Mouse (Mus musculus) heart, postnatal 0 days (tissue): ENCODE measurements around the gene Tmem135. TPM values are rescaled to one million over a fixed set of nuclear protein-coding genes. Genes with fewer than 3 reads are reported as not detected.

Source experiments
- ATAC-seq: fragments of 200-750 bp; cut with Nextera tagmentation; 2 replicates; pipeline ENCODE4 v1.8.0; 2017; ENCODE audit warnings: low read depth, moderate number of reproducible peaks, moderate library complexity; ENCODE audit not compliant: insufficient read depth
- DNase-seq: peaks from one replicate; pipeline ENCODE4 v3.0.0-alpha.2; 2016; ENCODE audit warnings: low spot score
- H3K27ac ChIP-seq: fragments of 300-500 bp; sonication (generic); 2 replicates; pipeline ENCODE4 v1.5.1; 2014; ENCODE audit warnings: low read depth, mild to moderate bottlenecking
- H3K27me3 ChIP-seq: fragments of 300-500 bp; sonication (generic); 2 replicates; pipeline ENCODE4 v1.6.1; 2014; ENCODE audit warnings: low read length, mixed read lengths; ENCODE audit not compliant: control insufficient read depth, insufficient read depth
- H3K36me3 ChIP-seq: fragments of 300-500 bp; sonication (generic); replicated peaks from 2 replicates; pipeline ENCODE4 v1.6.1; 2014; ENCODE audit warnings: low read length, mixed read lengths; ENCODE audit not compliant: control insufficient read depth, insufficient read depth
- H3K4me1 ChIP-seq: fragments of 300-500 bp; sonication (generic); 2 replicates; pipeline ENCODE4 v1.6.1; 2014; ENCODE audit warnings: antibody characterized with exemption; ENCODE audit not compliant: control insufficient read depth, insufficient read depth
- H3K4me2 ChIP-seq: fragments of 300-500 bp; sonication (generic); 2 replicates; pipeline ENCODE4 v1.6.1; 2014; ENCODE audit warnings: low read depth, mild to moderate bottlenecking, low read length, moderate library complexity
- H3K4me3 ChIP-seq: fragments of 300-500 bp; sonication (generic); 2 replicates; pipeline ENCODE4 v1.5.1; 2014; ENCODE audit warnings: low read depth, low read length
- H3K9ac ChIP-seq: fragments of 300-500 bp; sonication (generic); replicated peaks from 2 replicates; pipeline ENCODE4 v1.6.1; 2014; ENCODE audit warnings: low read depth, low read length, mixed read lengths
- H3K9me3 ChIP-seq: fragments of 300-500 bp; sonication (generic); replicated peaks from 2 replicates; pipeline ENCODE4 v1.6.1; 2016; ENCODE audit warnings: low read length; ENCODE audit not compliant: control insufficient read depth
- CTCF ChIP-seq: IDR thresholded peaks from 2 replicates; pipeline ENCODE4 v1.5.1; 2016; ENCODE audit warnings: antibody characterized with exemption, control low read depth, low read depth
- EP300 ChIP-seq: IDR thresholded peaks from 2 replicates; pipeline ENCODE4 v1.6.1; 2016; ENCODE audit warnings: antibody characterized with exemption, low read depth
- WGBS: fragments of 180-500 bp; shearing (Covaris S2); extraction: QIAGEN DNeasy Blood & Tissue Kit; methylation state at CpG from one replicate; pipeline ENCODE4 v1.1.7; 2014; 5-methylcytosine and 5-hydroxymethylcytosine counted together
- polyA plus RNA-seq: library from polyadenylated mRNA; unstranded; fragments of >200 nt; fragmentation: Nextera tagmentation; extraction: Ambion mirVana; gene quantifications from 2 replicates; pipeline ENCODE4 v1.2.1, GENCODE M21; 2015
- total RNA-seq: library from RNA; depleted of rRNA; stranded (reverse); fragments of >200 nt; gene quantifications from 2 replicates; pipeline ENCODE4 v1.2.3, GENCODE M21; 2014; ENCODE audit warnings: low replicate concordance

Gene Tmem135
- total and polyA plus RNA-seq, 2 experiments from 2014 or later = 31.6 to 70.6 TPM

DNA sequence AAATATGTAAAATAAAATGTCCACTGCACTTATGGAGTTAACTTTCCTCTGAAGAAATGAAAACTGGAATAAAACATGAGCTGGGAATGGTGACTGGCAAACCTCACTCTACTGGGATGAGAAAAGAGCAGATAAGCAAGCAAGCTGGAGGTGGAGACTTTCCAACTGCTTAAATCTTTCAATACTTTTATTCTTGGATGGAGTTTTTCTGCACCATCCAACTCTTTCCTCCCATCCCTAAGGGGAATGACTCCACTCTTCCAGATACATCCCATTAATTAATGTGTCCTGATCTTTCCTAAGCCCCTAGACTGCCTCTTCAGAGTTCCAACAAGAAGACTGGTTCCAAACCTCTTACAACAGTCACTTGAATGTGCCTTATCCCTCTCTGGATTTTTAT, 143.1 kb downstream of the Tmem135 start:
- H3K27me3 ChIP-seq = no peaks in the 10 kb centered on the region
- no peaks in the 10 kb centered on the region for H3K9me3 ChIP-seq
- H3K4me2 ChIP-seq = no peak overlapping the region
- no peak overlapping the region for H3K9ac ChIP-seq
- H3K27ac ChIP-seq = no peak overlapping the region
- no peaks in the 10 kb centered on the region for H3K36me3 ChIP-seq
- no peaks in the 10 kb centered on the region for H3K4me1 ChIP-seq
- no peak for DNase-seq
- no peak overlapping the region for H3K4me3 ChIP-seq
- no peak for ATAC-seq
- TF ChIP-seq EP300 (no peak), CTCF (no peak)

DNA sequence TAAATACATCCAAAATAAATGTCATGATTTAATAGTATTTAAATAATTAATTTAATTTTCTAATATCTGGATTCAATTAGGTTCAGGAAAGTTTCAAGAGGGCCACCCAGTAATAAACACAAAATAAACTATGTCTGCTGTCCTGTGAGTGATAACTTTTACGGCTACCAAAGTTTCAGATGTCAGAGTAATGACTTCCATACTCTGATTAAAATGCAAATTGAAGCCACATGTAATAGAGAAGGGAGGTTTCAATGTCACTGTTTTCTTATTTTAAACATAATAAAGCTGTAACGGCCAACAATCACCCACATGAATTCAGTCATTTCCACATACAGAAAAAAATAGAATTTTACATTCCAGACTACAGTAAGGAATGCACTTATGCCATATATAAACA, 145.2 kb downstream of the Tmem135 start:
- Histone ChIP-seq H3K27me3 (no peaks in the 10 kb centered on the region), H3K36me3 (no peaks in the 10 kb centered on the region), H3K9me3 (no peaks in the 10 kb centered on the region), H3K9ac (no peak overlapping the region), H3K27ac (no peak overlapping the region), H3K4me1 (no peaks in the 10 kb centered on the region), H3K4me2 (no peak overlapping the region), H3K4me3 (no peak overlapping the region)
- ATAC-seq = no peak
- no peak for TF ChIP-seq EP300
- no peak for TF ChIP-seq CTCF
- no peak for DNase-seq
- WGBS = 70% methylated on average over 2 of the region's 2 CpGs

- Histone ChIP-seq H3K4me3 (no peak overlapping the region), H3K4me2 (no peak overlapping the region), H3K9ac (no peak overlapping the region), H3K27ac (no peak overlapping the region), H3K4me1 (no peaks in the 10 kb centered on the region), H3K36me3 (no peaks in the 10 kb centered on the region), H3K9me3 (no peaks in the 10 kb centered on the region), H3K27me3 (no peaks in the 10 kb centered on the region)
- WGBS = 72% methylated on average over 4 of the region's 4 CpGs
- no peak for DNase-seq
- TF ChIP-seq EP300 (no peak), CTCF (no peak)
- no peak for ATAC-seq
Observed at GRCm38 (mm10) chr7:89257871-89258502, 146.0 kb downstream of the Tmem135 start.

- DNase-seq (no peak), ATAC-seq (no peak)
- peaks cover 10% of the 10 kb centered on the region for H3K4me1 ChIP-seq
- H3K9me3 ChIP-seq = no peaks in the 10 kb centered on the region
- no peak overlapping the region for H3K4me2 ChIP-seq
- no peaks in the 10 kb centered on the region for H3K36me3 ChIP-seq
- 51% methylated on average over 3 of the region's 3 CpGs for WGBS
- H3K4me3 ChIP-seq = no peak overlapping the region
- no peak overlapping the region for H3K27ac ChIP-seq
- H3K9ac ChIP-seq = no peak overlapping the region
- no peaks in the 10 kb centered on the region for H3K27me3 ChIP-seq
- TF ChIP-seq CTCF = no peak
- no peak for TF ChIP-seq EP300
Observed at GRCm38 (mm10) chr7:89253772-89254171, 150.2 kb downstream of the Tmem135 start.

DNA sequence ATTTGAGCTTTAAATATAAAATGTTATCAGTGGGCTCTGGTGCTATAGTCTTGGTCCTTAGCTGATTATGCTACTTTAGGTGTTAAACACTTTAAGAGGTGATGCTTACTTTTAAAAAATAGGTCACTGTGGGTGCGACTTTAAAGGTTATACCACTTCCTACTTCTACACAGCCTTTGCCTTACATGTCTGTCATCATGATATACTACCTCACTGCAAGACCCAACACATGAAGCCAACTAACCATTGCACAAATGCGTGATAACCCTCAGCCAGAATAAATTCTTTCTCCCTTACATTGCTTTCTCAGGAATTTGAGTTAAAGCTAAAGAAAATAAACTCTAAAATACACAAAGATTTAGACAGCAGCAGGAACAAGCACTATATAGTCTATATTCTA, 150.7 kb downstream of the Tmem135 start:
- Histone ChIP-seq H3K4me2 (no peak overlapping the region), H3K9ac (no peak overlapping the region), H3K4me1 (peaks cover 10% of the 10 kb centered on the region), H3K27ac (no peak overlapping the region), H3K36me3 (no peaks in the 10 kb centered on the region), H3K9me3 (no peaks in the 10 kb centered on the region), H3K4me3 (no peak overlapping the region), H3K27me3 (no peaks in the 10 kb centered on the region)
- no peak for TF ChIP-seq EP300
- TF ChIP-seq CTCF = no peak
- 71% methylated on average over 2 of the region's 2 CpGs for WGBS
- no peak for ATAC-seq
- DNase-seq = no peak

DNA sequence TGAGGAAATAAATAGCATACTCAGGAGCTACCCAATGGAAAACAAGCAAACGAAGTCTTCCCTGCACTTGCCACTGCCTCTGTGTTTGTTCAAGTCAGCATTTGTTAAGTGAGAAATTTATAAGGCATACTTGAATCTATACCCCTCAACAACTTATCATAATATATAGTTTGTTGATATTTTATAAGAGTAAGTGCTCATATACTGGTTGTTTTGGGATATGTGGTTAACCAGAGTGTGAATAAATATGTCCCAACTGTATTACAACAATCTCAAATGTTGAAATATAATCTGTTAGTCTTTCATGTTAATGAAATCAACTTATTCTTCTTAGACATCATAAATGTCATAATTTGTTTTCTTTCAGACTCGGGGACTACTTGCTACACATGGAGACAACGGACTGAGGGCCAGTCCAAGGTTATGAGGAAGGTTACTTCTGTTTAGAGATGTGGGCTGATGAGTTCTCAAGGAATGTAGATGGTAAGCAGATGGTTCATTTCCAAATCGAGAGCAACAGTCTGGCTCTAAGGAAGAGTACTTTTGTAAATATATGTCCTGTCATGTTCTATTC, 152.1 kb downstream of the Tmem135 start:
- Histone ChIP-seq H3K36me3 (no peaks in the 10 kb centered on the region), H3K9me3 (no peaks in the 10 kb centered on the region), H3K4me2 (no peak overlapping the region), H3K4me3 (no peak overlapping the region), H3K27ac (no peak overlapping the region), H3K9ac (no peak overlapping the region), H3K4me1 (peaks cover 10% of the 10 kb centered on the region), H3K27me3 (no peaks in the 10 kb centered on the region)
- TF ChIP-seq CTCF (no peak), EP300 (no peak)
- no peak for ATAC-seq
- WGBS = 78% methylated on average over 4 of the region's 4 CpGs
- DNase-seq = no peak
